Mouse (Mus musculus) macrophage (primary cell): ENCODE measurements at regions not wholly inside any gene's neighbourhood (a gene's known extent, or its start where the extent isn't known, plus 50 kb on each side); places are given as distances from the start of the nearest gene placed in this dataset.

Source experiments
- H3K27ac ChIP-seq: fragments of 350-480 bp; formaldehyde crosslinking; 2 replicates; pipeline ENCODE4 v1.9.0; 2021
- H3K36me3 ChIP-seq: fragments of 350-480 bp; formaldehyde crosslinking; 2 replicates; pipeline ENCODE4 v1.9.0; 2021; ENCODE audit errors: inconsistent target
- H3K4me3 ChIP-seq: fragments of 350-480 bp; formaldehyde crosslinking; 2 replicates; pipeline ENCODE4 v1.9.0; 2021; ENCODE audit errors: inconsistent target
- H3K79me2 ChIP-seq: fragments of 350-480 bp; formaldehyde crosslinking; 2 replicates; pipeline ENCODE4 v1.9.0; 2021; ENCODE audit errors: inconsistent target
- WGBS: methylation state at CpG from one replicate; pipeline ENCODE4 v1.1.7; 2026; ENCODE audit warnings: inconsistent platforms; ENCODE audit not compliant: missing documents; 5-methylcytosine and 5-hydroxymethylcytosine counted together

DNA sequence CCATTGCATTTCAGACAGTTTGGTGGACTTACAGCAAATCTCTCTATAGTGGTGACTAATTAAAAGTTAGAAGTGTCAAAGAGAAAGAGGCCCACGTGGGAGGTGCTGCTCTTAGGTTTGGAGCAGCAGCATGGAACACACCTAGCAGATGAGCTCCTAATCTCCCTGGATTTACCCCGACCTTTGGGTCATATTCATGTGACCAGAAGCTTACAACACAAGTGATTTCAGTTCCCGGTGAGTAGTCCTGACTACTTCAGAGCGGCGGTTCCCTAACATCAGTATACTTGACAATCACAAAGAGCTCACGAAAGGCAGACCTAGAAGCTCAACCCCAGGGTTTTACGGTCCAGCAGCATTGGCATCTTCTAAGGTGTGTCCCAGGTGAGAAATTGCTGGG is 95.0 kb upstream of the Pik3r1 start:
- WGBS: 82% methylated on average over 7 of the region's 7 CpGs
- H3K36me3 ChIP-seq: no peaks in the 10 kb centered on the region
- H3K4me3 ChIP-seq: no peak overlapping the region
- H3K79me2 ChIP-seq: no peaks in the 10 kb centered on the region
- H3K27ac ChIP-seq: no peak overlapping the region

DNA sequence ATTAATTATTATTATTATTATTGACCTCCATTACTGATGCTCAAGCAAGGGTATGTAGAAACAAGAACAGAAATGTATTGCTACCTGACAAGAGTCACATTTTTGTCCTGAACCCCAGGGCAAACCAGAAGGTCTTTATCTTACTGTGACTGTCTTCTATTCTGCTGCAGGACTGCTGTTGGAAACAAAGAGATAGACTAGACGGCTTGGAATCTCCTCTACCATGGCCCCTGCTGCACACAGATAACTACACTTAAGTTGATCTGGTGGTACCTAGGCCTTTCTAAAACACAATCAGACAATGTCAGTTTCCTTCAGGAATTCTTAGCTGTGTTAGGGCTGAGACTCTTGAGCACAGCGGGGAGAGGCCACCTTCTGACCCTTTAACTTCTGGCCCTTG is 95.6 kb upstream of the Pik3r1 start:
- H3K4me3 ChIP-seq: no peak overlapping the region
- WGBS: 92% methylated on average over 2 of the region's 2 CpGs
- H3K36me3 ChIP-seq: no peaks in the 10 kb centered on the region
- no peak overlapping the region for H3K27ac ChIP-seq
- no peaks in the 10 kb centered on the region for H3K79me2 ChIP-seq

DNA sequence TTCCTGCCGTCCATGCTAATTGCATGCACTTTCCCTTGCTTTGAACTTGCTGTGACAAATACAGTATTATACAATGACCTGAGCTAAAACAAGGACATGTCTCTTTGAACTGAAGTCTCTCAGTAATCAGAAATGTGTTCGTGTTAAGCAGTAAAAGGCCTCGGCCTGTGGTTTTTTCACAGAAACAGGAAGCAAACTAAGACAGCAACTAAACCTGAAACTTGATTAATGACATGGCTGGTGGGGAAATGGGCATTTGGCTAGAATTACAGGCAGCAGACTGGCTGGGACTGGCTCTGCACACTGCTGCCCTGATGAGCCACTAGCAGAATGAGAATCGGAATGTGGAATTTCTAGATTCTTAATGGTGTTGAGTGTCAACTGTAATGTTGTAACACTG is 98.8 kb upstream of the Pik3r1 start:
- H3K27ac ChIP-seq: 0 out of 2 replicates have a peak overlapping the region, but pooled peaks have one; percentile 13
- no peaks in the 10 kb centered on the region for H3K36me3 ChIP-seq
- 12% methylated on average over 4 of the region's 4 CpGs for WGBS
- no peak overlapping the region for H3K4me3 ChIP-seq
- H3K79me2 ChIP-seq: no peaks in the 10 kb centered on the region

DNA sequence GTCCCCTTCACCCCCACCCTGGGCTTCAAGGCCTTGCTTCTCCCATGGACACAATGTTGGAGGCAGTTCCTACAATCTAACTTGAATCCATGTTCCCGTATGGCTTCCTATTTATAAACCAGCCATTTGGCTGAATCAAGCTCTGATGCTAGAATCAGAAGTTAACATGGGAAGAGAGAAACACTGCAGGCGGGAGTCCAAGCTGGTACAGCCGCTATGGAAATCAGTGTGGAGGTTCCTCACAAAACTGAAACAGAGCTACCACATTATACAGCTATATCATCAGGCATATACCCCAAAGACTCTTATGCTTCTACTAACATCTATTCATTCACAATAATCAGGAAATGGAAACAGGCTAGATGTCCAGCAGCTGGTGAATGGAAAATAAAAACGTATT is 106.7 kb upstream of the Pik3r1 start:
- WGBS: 97% methylated on average over 4 of the region's 4 CpGs
- Histone ChIP-seq H3K27ac (no peak overlapping the region), H3K4me3 (no peak overlapping the region), H3K79me2 (no peaks in the 10 kb centered on the region), H3K36me3 (no peaks in the 10 kb centered on the region)

DNA sequence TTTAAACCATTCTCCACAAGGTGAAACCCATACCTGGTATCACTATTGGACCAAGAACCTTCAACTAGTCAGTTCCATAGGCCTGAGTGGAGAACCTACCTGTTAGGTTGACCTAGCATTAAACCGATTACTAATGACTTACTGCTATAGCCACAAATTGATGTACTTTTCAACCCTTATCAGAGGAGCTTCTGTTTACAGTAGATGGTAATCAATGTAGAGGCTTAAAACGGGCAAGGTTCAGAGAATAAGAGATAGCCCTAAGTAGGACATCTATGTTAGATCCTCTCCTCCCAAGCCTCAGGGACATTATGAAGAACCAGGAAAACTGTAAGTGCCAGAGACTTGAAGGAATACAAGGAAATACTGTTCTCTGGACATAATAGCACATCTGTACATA is 108.1 kb upstream of the Pik3r1 start:
- Histone ChIP-seq H3K36me3 (no peaks in the 10 kb centered on the region), H3K4me3 (no peak overlapping the region), H3K27ac (no peak overlapping the region), H3K79me2 (no peaks in the 10 kb centered on the region)
- WGBS: 98% methylated on average over 2 of the region's 2 CpGs

DNA sequence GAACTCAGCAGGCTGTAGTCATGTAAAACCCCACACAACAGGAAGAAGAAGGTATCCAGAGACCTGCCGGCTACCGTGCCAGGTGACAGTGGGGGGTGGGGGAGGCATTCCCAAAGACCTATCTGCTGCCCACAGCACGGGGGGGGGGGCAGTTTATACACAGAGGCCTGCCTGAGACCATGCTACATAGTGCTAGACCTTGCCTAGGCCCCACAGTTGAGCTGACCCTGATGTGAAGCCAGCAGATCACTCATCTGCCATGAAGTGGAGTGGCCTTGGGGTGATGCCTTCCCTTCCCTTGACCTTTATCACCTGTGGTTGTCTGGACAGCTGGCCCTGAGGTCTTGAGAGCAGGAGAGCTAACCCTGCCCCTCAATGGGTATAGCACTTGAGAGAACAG is 108.6 kb upstream of the Pik3r1 start:
- Histone ChIP-seq H3K4me3 (no peak overlapping the region), H3K27ac (no peak overlapping the region), H3K79me2 (no peaks in the 10 kb centered on the region), H3K36me3 (no peaks in the 10 kb centered on the region)
- 89% methylated on average over 3 of the region's 3 CpGs for WGBS

DNA sequence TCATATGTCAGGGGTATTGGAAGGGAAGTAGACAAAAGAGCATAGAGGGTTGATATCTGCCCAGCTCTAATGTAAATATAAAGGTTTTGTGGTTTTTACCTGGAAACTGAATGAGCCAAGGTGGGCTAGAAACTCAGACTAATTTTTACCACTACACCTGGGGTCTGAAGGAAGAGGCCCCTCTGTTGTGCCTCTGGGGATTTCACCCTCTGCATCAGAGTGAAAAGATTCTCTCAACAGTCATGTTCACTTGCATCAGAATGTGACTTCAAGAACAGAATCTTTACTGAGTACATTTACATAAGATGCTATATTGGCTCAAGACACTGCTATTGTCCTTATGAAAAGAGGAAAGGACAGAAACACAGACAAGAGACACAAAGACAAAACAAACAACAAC is 110.2 kb upstream of the Pik3r1 start:
- no peak overlapping the region for H3K4me3 ChIP-seq
- H3K27ac ChIP-seq: no peak overlapping the region
- H3K79me2 ChIP-seq: no peaks in the 10 kb centered on the region
- H3K36me3 ChIP-seq: no peaks in the 10 kb centered on the region

DNA sequence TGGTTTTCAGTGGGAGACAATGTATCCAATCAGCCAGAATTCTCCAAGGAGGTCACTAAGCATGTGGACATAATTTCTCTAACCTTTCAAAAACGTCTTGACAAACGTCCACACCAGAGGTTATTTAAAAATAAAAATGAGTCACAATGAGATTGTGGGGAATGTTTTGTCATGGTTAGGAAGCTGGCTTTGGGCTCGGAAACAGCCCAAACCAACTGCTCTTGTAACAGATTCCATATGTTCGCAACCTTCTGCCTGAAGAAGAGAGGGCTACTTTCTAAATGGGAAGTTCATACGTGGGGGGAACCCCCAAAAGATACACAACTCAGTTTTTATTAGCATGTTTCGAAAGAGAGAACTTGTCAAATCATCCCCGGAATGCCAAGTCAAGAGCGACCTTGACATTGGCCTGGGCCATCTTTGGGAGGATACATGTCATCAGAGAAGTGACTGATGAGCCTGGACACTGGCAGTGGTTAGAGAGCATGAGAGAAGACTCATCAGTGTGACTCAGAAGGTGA is 111.6 kb upstream of the Pik3r1 start:
- 40% methylated on average over 8 of the region's 8 CpGs for WGBS
- H3K79me2 ChIP-seq: no peaks in the 10 kb centered on the region
- H3K27ac ChIP-seq: no peak overlapping the region
- H3K36me3 ChIP-seq: no peaks in the 10 kb centered on the region
- H3K4me3 ChIP-seq: no peak overlapping the region

DNA sequence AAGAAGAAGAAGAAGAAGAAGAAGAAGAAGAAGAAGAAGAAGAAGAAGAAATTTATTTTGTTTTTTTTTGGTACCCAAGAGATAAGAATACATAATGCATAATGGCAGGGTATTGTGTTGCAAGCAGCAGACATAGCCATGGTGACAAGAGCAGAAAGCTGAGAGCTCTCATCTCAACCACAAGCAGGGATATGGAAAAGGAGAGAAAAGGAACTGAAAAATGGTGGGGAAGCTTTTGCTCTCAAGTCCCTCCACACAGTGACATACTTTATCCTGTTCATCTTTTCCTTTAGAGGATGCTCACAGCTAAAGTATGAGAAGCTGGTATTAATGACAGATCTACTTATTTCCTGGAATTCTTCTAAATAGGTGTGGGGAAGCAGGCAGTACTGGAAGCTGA is 115.2 kb upstream of the Pik3r1 start:
- Histone ChIP-seq H3K36me3 (no peaks in the 10 kb centered on the region), H3K27ac (no peak overlapping the region), H3K79me2 (no peaks in the 10 kb centered on the region), H3K4me3 (no peak overlapping the region)

DNA sequence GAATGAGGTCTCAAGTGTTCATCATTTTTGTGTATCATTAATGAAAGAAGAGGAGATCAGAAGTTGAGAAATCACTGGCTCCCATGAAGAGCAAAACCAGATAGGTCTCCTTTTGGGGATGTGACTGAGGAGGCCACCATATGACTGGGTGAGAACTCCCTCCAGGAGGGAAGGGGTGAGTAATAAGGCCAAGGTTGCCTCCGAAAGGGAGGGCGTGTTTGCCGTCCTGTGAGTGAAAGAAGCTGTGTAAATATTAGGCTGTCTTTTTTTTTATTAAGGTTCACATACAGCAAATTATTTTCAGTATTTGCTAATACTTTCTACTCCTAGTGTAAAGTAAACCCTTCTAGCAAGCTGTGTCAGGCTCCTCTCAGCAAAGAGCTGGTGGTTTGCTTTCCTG is 116.7 kb upstream of the Pik3r1 start:
- H3K27ac ChIP-seq: no peak overlapping the region
- H3K36me3 ChIP-seq: no peaks in the 10 kb centered on the region
- no peak overlapping the region for H3K4me3 ChIP-seq
- no peaks in the 10 kb centered on the region for H3K79me2 ChIP-seq
- 91% methylated on average over 3 of the region's 3 CpGs for WGBS

DNA sequence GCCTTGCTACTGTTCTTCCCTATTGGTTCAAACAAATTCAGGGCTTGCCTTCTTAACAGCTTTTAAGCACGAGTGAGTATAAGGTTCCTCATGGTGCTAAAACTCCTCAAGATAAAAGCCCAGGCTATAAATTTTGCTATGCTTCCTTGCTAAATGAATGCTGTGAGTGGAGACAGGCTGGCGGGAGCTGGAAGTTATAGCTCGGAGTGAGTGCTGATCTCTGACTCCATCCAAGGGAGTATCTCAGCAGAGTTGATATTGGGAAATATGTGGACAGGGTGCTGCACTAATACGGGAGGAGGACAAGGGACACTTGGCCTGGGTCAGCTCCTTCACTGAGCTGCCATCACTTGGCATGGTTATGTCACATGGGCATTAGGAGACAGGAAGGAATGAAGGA is 123.5 kb upstream of the Pik3r1 start:
- H3K4me3 ChIP-seq: no peak overlapping the region
- H3K27ac ChIP-seq: no peak overlapping the region
- H3K36me3 ChIP-seq: no peaks in the 10 kb centered on the region
- 86% methylated on average over 3 of the region's 4 CpGs for WGBS
- no peaks in the 10 kb centered on the region for H3K79me2 ChIP-seq

DNA sequence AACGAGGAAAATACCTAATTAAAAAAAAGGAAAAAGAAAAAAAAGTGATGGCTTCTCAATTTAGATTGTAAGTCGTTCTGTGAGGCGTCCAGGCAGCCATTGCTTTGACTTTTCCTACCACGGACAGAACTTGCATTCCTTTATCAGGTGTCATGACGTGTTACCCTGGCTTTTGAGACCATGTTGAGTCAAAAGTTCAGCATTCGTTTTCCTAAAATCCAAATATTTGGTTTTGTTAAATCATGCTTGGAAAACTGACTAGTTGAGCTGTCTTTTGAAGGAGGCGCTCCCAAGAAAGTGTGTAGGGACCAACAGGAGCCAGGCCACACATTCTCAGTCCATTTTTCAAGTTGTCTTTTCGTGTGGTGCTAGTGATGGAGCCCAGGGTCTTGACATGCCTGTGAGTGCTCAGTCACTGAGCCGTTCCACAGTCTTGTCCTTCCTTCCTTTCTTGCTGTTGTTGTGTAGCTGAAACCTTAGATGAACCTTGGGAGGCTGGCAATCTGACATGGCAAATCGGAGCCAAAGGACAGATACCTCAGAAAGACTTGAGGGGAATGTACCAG is 125.1 kb upstream of the Pik3r1 start:
- H3K79me2 ChIP-seq: no peaks in the 10 kb centered on the region

DNA sequence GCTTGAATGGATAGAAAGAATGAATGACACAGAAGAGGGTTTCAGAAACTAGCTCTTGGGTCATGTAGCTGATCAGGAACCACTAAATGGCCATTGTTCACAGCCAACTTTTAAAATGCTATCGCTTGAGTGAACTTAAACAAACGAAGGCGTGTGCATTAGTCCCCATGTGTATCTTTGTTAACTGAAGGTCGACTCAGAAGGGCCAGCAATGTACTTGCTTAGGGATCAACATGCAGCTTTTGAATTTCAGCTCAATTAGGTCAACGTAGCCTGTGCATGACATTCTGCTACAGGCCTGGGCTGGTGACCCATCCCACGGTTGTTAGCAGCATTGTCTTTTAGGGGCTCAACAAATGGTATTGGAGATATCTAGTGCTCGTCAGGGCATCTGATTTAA is 127.1 kb upstream of the Pik3r1 start:
- 95% methylated on average over 7 of the region's 7 CpGs for WGBS
- H3K79me2 ChIP-seq: no peaks in the 10 kb centered on the region

More for the DNA sequence above, 125.1 kb upstream of the Pik3r1 start:
- Histone ChIP-seq H3K36me3 (no peaks in the 10 kb centered on the region), H3K4me3 (no peak overlapping the region), H3K27ac (no peak overlapping the region)
- WGBS: 90% methylated on average over 10 of the region's 10 CpGs

DNA sequence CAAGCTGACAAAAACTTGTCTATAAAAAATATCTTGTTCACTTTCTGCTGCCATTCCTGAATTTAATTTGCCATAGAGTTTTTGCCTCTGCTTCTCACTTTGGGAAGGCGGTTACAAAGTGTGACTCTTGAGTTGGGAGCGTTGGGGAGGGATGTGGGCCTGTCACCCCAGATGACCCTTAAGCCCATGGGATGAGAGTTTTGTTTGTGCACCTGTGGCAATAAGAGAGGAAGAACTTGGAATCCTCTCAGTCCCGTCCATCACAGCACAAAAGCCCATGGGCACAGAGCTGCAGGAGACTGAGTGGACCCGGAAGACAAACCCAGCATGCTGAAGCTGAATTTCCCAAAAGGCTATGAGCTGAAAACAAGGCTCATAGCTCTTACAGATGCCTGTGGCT is 127.7 kb upstream of the Pik3r1 start:
- Histone ChIP-seq H3K79me2 (no peaks in the 10 kb centered on the region), H3K27ac (no peak overlapping the region), H3K4me3 (no peak overlapping the region), H3K36me3 (no peaks in the 10 kb centered on the region)
- 98% methylated on average over 4 of the region's 4 CpGs for WGBS

More for the DNA sequence above, 127.1 kb upstream of the Pik3r1 start:
- Histone ChIP-seq H3K4me3 (no peak overlapping the region), H3K27ac (no peak overlapping the region), H3K36me3 (no peaks in the 10 kb centered on the region)

DNA sequence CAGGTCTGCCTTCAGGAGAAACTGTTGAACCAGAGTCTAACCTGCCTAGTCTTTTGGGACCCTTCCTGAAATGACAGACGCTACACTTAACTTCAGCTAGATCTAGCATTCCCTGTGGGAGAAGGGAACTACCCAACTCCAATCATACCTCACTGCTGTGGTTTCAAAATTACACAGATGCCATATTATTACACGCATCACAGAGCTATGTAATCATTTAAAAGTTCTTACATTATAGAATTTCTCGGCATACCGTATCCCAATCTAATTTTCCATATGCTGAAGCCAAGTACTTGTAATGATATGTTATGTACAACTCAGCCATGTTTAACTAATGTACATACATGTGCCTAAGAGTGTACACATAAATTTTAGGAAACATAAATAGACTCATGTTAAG is 128.9 kb upstream of the Pik3r1 start:
- H3K36me3 ChIP-seq: no peaks in the 10 kb centered on the region
- H3K79me2 ChIP-seq: no peaks in the 10 kb centered on the region
- H3K27ac ChIP-seq: no peak overlapping the region
- H3K4me3 ChIP-seq: no peak overlapping the region
- WGBS: 95% methylated on average over 4 of the region's 4 CpGs

DNA sequence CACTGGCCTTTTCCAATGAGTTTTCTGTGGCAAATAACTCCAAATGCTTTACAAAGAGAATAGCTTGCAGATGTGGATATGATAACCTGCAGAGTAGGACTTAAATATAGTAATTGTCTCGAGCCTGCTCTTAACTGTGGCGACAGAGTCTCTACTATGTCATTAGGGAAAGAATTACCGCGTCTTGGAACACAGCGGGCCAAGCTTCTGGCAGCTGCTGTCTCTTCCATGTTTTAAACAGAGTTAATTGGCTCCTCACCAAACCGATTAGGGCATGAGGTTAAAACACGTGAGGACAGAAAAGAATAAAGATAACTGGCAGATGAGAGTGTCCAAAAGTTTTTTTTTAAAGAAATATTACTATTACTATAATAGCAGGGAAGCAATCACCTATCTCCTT is 134.2 kb upstream of the Pik3r1 start:
- H3K79me2 ChIP-seq: no peaks in the 10 kb centered on the region
- H3K36me3 ChIP-seq: no peaks in the 10 kb centered on the region
- 95% methylated on average over 7 of the region's 7 CpGs for WGBS
- H3K4me3 ChIP-seq: no peak overlapping the region
- H3K27ac ChIP-seq: no peak overlapping the region
